Comparison of ENCODE assay signal across 8 mouse cellular contexts in genomic region chr6:91598942-91599341, GRCm38 (mm10).
DNase-seq lines count a peak whose midpoint lies in the region; ATAC-seq and TF ChIP-seq lines count a peak whose summit lies in the region.

No protein-coding gene starts in this region.

- no peak overlapping the region for H3K27ac ChIP-seq in embryonic facial prominence, embryonic 12.5 days
- no peak overlapping the region; the same call in 1 of the 2 replicates for H3K27ac ChIP-seq in embryonic facial prominence, embryonic 10.5 days (replicated peaks)
- no peak overlapping the region for H3K27ac ChIP-seq in intestine, postnatal 0 days (ENCODE audit: low read depth, low read length)

- DNase-seq in embryonic facial prominence, embryonic 10.5 days (ENCODE audit: low spot score) = no peak
- peak; percentile 99 for DNase-seq in adrenal gland, adult 8-10 months
- DNase-seq in frontal cortex, postnatal 14 days (ENCODE audit: low spot score in 2 of 2) = peak; percentile 26 to 63
- DNase-seq in left cerebral cortex, postnatal 14 days (ENCODE audit: low spot score in 2 of 2) = peak; percentile 63 to 79
- DNase-seq in right cerebral cortex, adult 18-20 months = peak; percentile 68
- DNase-seq in thymus, postnatal 14 days = no peak

- no peaks in the 10 kb centered on the region for H3K27me3 ChIP-seq in embryonic facial prominence, embryonic 12.5 days
- H3K27me3 ChIP-seq in embryonic facial prominence, embryonic 10.5 days (replicated peaks; ENCODE audit: low read depth, poor library complexity, severe bottlenecking) = no peaks in the 10 kb centered on the region
- H3K27me3 ChIP-seq in intestine, postnatal 0 days (replicated peaks; ENCODE audit: control insufficient read depth, insufficient read depth, low read length) = no peaks in the 10 kb centered on the region

- no peak overlapping the region for H3K4me3 ChIP-seq in embryonic facial prominence, embryonic 12.5 days
- no peak overlapping the region for H3K4me3 ChIP-seq in embryonic facial prominence, embryonic 10.5 days
- H3K4me3 ChIP-seq in intestine, postnatal 0 days (ENCODE audit: low read depth, low read length) = no peak overlapping the region

- H3K9me3 ChIP-seq in embryonic facial prominence, embryonic 12.5 days = no peaks in the 10 kb centered on the region
- no peaks in the 10 kb centered on the region for H3K9me3 ChIP-seq in embryonic facial prominence, embryonic 10.5 days
- H3K9me3 ChIP-seq in intestine, postnatal 0 days (ENCODE audit: control insufficient read depth) = no peaks in the 10 kb centered on the region

- H3K4me1 ChIP-seq in embryonic facial prominence, embryonic 12.5 days = peaks cover 6% of the 10 kb centered on the region
- H3K4me1 ChIP-seq in embryonic facial prominence, embryonic 10.5 days = peaks cover 9% of the 10 kb centered on the region
- H3K4me1 ChIP-seq in intestine, postnatal 0 days (replicated peaks; ENCODE audit: control insufficient read depth, insufficient read depth, low read length) = no peaks in the 10 kb centered on the region

- intact Hi-C loops in left cerebral cortex, postnatal 14 days (cut with DNase I) = no loop called here

- no peak overlapping the region for H3K9ac ChIP-seq in embryonic facial prominence, embryonic 12.5 days
- H3K9ac ChIP-seq in intestine, postnatal 0 days (ENCODE audit: low read depth, low read length) = no peak overlapping the region

- H3K4me2 ChIP-seq in embryonic facial prominence, embryonic 12.5 days (replicated peaks) = no peak overlapping the region
- H3K4me2 ChIP-seq in intestine, postnatal 0 days (replicated peaks; ENCODE audit: low read depth) = no peak overlapping the region; the same call in 1 of the 2 replicates

- 50% methylated on average over 10 of the region's 10 CpGs for WGBS in embryonic facial prominence, embryonic 12.5 days
- WGBS in embryonic facial prominence, embryonic 10.5 days = 63% methylated on average over 10 of the region's 10 CpGs
- 46% methylated on average over 10 of the region's 10 CpGs for WGBS in intestine, postnatal 0 days

- 0 out of 2 replicates have a peak, but pooled peaks have one; percentile 28 for ATAC-seq in embryonic facial prominence, embryonic 12.5 days (ENCODE audit: insufficient number of reproducible peaks, insufficient read depth, low FRiP score, low TSS enrichment)
- ATAC-seq in intestine, postnatal 0 days = peak; percentile 68

- H3K36me3 ChIP-seq in embryonic facial prominence, embryonic 12.5 days = no peaks in the 10 kb centered on the region
- no peaks in the 10 kb centered on the region for H3K36me3 ChIP-seq in embryonic facial prominence, embryonic 10.5 days (replicated peaks)
- no peaks in the 10 kb centered on the region for H3K36me3 ChIP-seq in intestine, postnatal 0 days (ENCODE audit: control insufficient read depth, insufficient read depth)

- no peak for TF ChIP-seq CTCF in intestine, postnatal 0 days (IDR thresholded peaks at IDR 0.05; ENCODE audit: low read depth)

Comparison
In these comparisons a context has a peak if more than half of its experiments do, and no peak if none do; other contexts are left out.
1. DNase-seq: peak in adrenal gland, adult 8-10 months (single experiment), frontal cortex, postnatal 14 days (2 of 2), left cerebral cortex, postnatal 14 days (2 of 2) and right cerebral cortex, adult 18-20 months (single experiment); none in embryonic facial prominence, embryonic 10.5 days (single experiment) and thymus, postnatal 14 days (single experiment).